Mouse (Mus musculus): Measurements from ENCODE around the gene Haspin. TPM values are rescaled to one million over a fixed set of nuclear protein-coding genes. Genes with fewer than 3 reads are reported as not detected.
"Not testable (repeated sequence)": the region's sequence is repeated elsewhere in the genome, so short reads cannot be mapped to it uniquely, and the experiment has no call there.

The Haspin gene
- polyA plus RNA-seq, 1 experiment from 2014 or later = 14.4 TPM

GRCm38 (mm10) chr11:73137116-73137515 is 978 bp downstream of the Haspin start:
- Histone ChIP-seq H3K4me3 (peak overlapping the region; percentile 84), H3K9ac (peak overlapping the region; percentile 87), H3K27me3 (replicated peaks) (no peaks in the 10 kb centered on the region), H3K36me3 (peaks cover 17% of the 10 kb centered on the region), H3K27ac (ENCODE audit: poor library complexity, severe bottlenecking) (no peak overlapping the region; the same call in 1 of the 2 replicates), H3K4me1 (replicated peaks) (peaks cover 28% of the 10 kb centered on the region), H3K4me2 (peak overlapping the region; percentile 86), H3K9me3 (replicated peaks) (no peaks in the 10 kb centered on the region)
- WGBS = 33% methylated on average over 11 of the region's 11 CpGs
- 0 out of 2 replicates have a peak, but pooled peaks have one; percentile 1 for ATAC-seq (ENCODE audit: insufficient number of reproducible peaks, low FRiP score)

GRCm38 (mm10) chr11:73136587-73136986 is 1.5 kb downstream of the Haspin start:
- Histone ChIP-seq H3K4me2 (peak overlapping the region; percentile 86), H3K4me1 (replicated peaks) (peaks cover 28% of the 10 kb centered on the region), H3K9ac (peak overlapping the region; percentile 87), H3K9me3 (replicated peaks) (no peaks in the 10 kb centered on the region), H3K27me3 (replicated peaks) (no peaks in the 10 kb centered on the region), H3K27ac (ENCODE audit: poor library complexity, severe bottlenecking) (no peak overlapping the region), H3K36me3 (peaks cover 19% of the 10 kb centered on the region), H3K4me3 (peak overlapping the region; percentile 84)
- WGBS = 69% methylated on average over 6 of the region's 6 CpGs
- no peak for ATAC-seq (ENCODE audit: insufficient number of reproducible peaks, low FRiP score)

GRCm38 (mm10) chr11:73134222-73134621 is 3.9 kb downstream of the Haspin start:
- 95% methylated on average over 5 of the region's 5 CpGs for WGBS
- Histone ChIP-seq H3K9me3 (replicated peaks) (no peaks in the 10 kb centered on the region), H3K4me3 (no peak overlapping the region), H3K4me2 (peak overlapping the region; percentile 22), H3K27ac (ENCODE audit: poor library complexity, severe bottlenecking) (no peak overlapping the region), H3K36me3 (peaks cover 25% of the 10 kb centered on the region), H3K27me3 (replicated peaks) (no peaks in the 10 kb centered on the region), H3K9ac (no peak overlapping the region), H3K4me1 (replicated peaks) (peaks cover 28% of the 10 kb centered on the region)
- ATAC-seq (ENCODE audit: insufficient number of reproducible peaks, low FRiP score) = no peak

- Histone ChIP-seq H3K27me3 (replicated peaks) (no peaks in the 10 kb centered on the region), H3K27ac (ENCODE audit: poor library complexity, severe bottlenecking) (no peak overlapping the region), H3K9me3 (replicated peaks) (no peaks in the 10 kb centered on the region), H3K36me3 (peaks cover 25% of the 10 kb centered on the region), H3K4me1 (replicated peaks) (peaks cover 28% of the 10 kb centered on the region), H3K4me2 (no peak overlapping the region), H3K4me3 (no peak overlapping the region), H3K9ac (no peak overlapping the region)
- WGBS = 88% methylated on average over 6 of the region's 6 CpGs
- ATAC-seq (ENCODE audit: insufficient number of reproducible peaks, low FRiP score) = no peak
Observed at GRCm38 (mm10) chr11:73132999-73133398, 5.1 kb downstream of the Haspin start.

- Histone ChIP-seq H3K4me2 (no peak overlapping the region), H3K27ac (ENCODE audit: poor library complexity, severe bottlenecking) (no peak overlapping the region), H3K27me3 (replicated peaks) (no peaks in the 10 kb centered on the region), H3K9ac (no peak overlapping the region), H3K9me3 (replicated peaks) (no peaks in the 10 kb centered on the region), H3K4me3 (no peak overlapping the region), H3K4me1 (replicated peaks) (peaks cover 15% of the 10 kb centered on the region), H3K36me3 (peaks cover 25% of the 10 kb centered on the region)
- 71% methylated on average over 7 of the region's 7 CpGs for WGBS
- ATAC-seq (ENCODE audit: insufficient number of reproducible peaks, low FRiP score) = no peak
Observed at GRCm38 (mm10) chr11:73131020-73131419, 7.1 kb downstream of the Haspin start.

- Histone ChIP-seq H3K4me1 (replicated peaks) (no peaks in the 10 kb centered on the region), H3K36me3 (peaks cover 12% of the 10 kb centered on the region; the same call in 1 of the 2 replicates), H3K9ac (no peak overlapping the region), H3K27ac (ENCODE audit: poor library complexity, severe bottlenecking) (no peak overlapping the region), H3K4me3 (no peak overlapping the region), H3K4me2 (no peak overlapping the region), H3K9me3 (replicated peaks) (no peaks in the 10 kb centered on the region), H3K27me3 (replicated peaks) (no peaks in the 10 kb centered on the region)
- ATAC-seq (ENCODE audit: insufficient number of reproducible peaks, low FRiP score) = no peak
- WGBS = 91% methylated on average over 6 of the region's 6 CpGs
Observed at GRCm38 (mm10) chr11:73126495-73126894, 11.6 kb downstream of the Haspin start.

- H3K27me3 ChIP-seq (replicated peaks) = no peaks in the 10 kb centered on the region
- H3K9ac ChIP-seq = no peak overlapping the region
- no peak overlapping the region for H3K27ac ChIP-seq (ENCODE audit: poor library complexity, severe bottlenecking)
- H3K4me3 ChIP-seq = no peak overlapping the region
- H3K36me3 ChIP-seq = no peaks in the 10 kb centered on the region
- ATAC-seq (ENCODE audit: insufficient number of reproducible peaks, low FRiP score) = no peak
- WGBS = 73% methylated on average over 6 of the region's 6 CpGs
- H3K4me1 ChIP-seq (replicated peaks) = peaks cover 21% of the 10 kb centered on the region
- no peaks in the 10 kb centered on the region for H3K9me3 ChIP-seq (replicated peaks)
- no peak overlapping the region for H3K4me2 ChIP-seq
Observed at GRCm38 (mm10) chr11:73111414-73111813, 26.7 kb downstream of the Haspin start.

GRCm38 (mm10) chr11:73109941-73110340 is 28.2 kb downstream of the Haspin start:
- Histone ChIP-seq H3K4me2 (no peak overlapping the region), H3K9ac (no peak overlapping the region), H3K27ac (ENCODE audit: poor library complexity, severe bottlenecking) (0 out of 2 replicates have a peak overlapping the region, but pooled peaks have one; percentile 5), H3K27me3 (replicated peaks) (no peaks in the 10 kb centered on the region), H3K4me3 (no peak overlapping the region), H3K9me3 (replicated peaks) (no peaks in the 10 kb centered on the region), H3K36me3 (no peaks in the 10 kb centered on the region), H3K4me1 (replicated peaks) (peaks cover 21% of the 10 kb centered on the region)
- ATAC-seq (ENCODE audit: insufficient number of reproducible peaks, low FRiP score) = no peak
- 60% methylated on average over 3 of the region's 3 CpGs for WGBS

- Histone ChIP-seq H3K4me1 (replicated peaks) (peaks cover 21% of the 10 kb centered on the region), H3K36me3 (no peaks in the 10 kb centered on the region), H3K4me2 (no peak overlapping the region), H3K27ac (ENCODE audit: poor library complexity, severe bottlenecking) (no peak overlapping the region), H3K27me3 (replicated peaks) (no peaks in the 10 kb centered on the region), H3K9ac (no peak overlapping the region), H3K9me3 (replicated peaks) (no peaks in the 10 kb centered on the region), H3K4me3 (no peak overlapping the region)
- WGBS = 59% methylated on average over 14 of the region's 14 CpGs
- peak; percentile 29; the same call in 1 of the 2 replicates for ATAC-seq (ENCODE audit: insufficient number of reproducible peaks, low FRiP score)
Observed at GRCm38 (mm10) chr11:73108898-73109625, 29.0 kb downstream of the Haspin start.

GRCm38 (mm10) chr11:73108195-73108897 is 29.7 kb downstream of the Haspin start:
- Histone ChIP-seq H3K4me3 (no peak overlapping the region), H3K4me1 (replicated peaks) (peaks cover 21% of the 10 kb centered on the region), H3K27ac (ENCODE audit: poor library complexity, severe bottlenecking) (no peak overlapping the region), H3K27me3 (replicated peaks) (no peaks in the 10 kb centered on the region), H3K4me2 (no peak overlapping the region), H3K9me3 (replicated peaks) (no peaks in the 10 kb centered on the region), H3K9ac (no peak overlapping the region), H3K36me3 (no peaks in the 10 kb centered on the region)
- ATAC-seq (ENCODE audit: insufficient number of reproducible peaks, low FRiP score) = peak; percentile 22; the same call in 1 of the 2 replicates
- WGBS = 64% methylated on average over 5 of the region's 5 CpGs

- not testable (repeated sequence) for H3K36me3 ChIP-seq; ATAC-seq (ENCODE audit: insufficient number of reproducible peaks, low FRiP score); H3K27me3 ChIP-seq (replicated peaks); H3K9me3 ChIP-seq (replicated peaks); H3K27ac ChIP-seq (ENCODE audit: poor library complexity, severe bottlenecking); H3K4me3 ChIP-seq; H3K4me2 ChIP-seq; H3K9ac ChIP-seq
- peaks cover 21% of the 10 kb centered on the region for H3K4me1 ChIP-seq (replicated peaks)
- 44% methylated on average over 3 of the region's 3 CpGs for WGBS
Observed at GRCm38 (mm10) chr11:73107358-73107757, 30.7 kb downstream of the Haspin start.
